Mouse (Mus musculus) limb, embryonic 13.5 days (tissue): ENCODE measurements around the gene Olfr600. TPM values are rescaled to one million over a fixed set of nuclear protein-coding genes. Genes with fewer than 3 reads are reported as not detected.
"Not testable (repeated sequence)": the region's sequence is repeated elsewhere in the genome, so short reads cannot be mapped to it uniquely, and the experiment has no call there.

Experiments used
- ATAC-seq: fragments of 200-750 bp; cut with Nextera tagmentation; 2 replicates; pipeline ENCODE4 v1.8.0; 2017; ENCODE audit warnings: low read depth, moderate number of reproducible peaks, moderate TSS enrichment; ENCODE audit not compliant: low FRiP score
- H3K27ac ChIP-seq: fragments of 300-500 bp; sonication (generic); 2 replicates; pipeline ENCODE4 v1.5.1; 2015; ENCODE audit warnings: inconsistent platforms, mild to moderate bottlenecking, moderate library complexity
- H3K27me3 ChIP-seq: fragments of 300-500 bp; sonication (generic); 2 replicates; pipeline ENCODE4 v1.6.1; 2015; ENCODE audit warnings: mild to moderate bottlenecking, inconsistent platforms
- H3K36me3 ChIP-seq: fragments of 300-500 bp; sonication (generic); 2 replicates; pipeline ENCODE4 v1.6.1; 2015; ENCODE audit warnings: inconsistent platforms, mild to moderate bottlenecking, moderate library complexity
- H3K4me1 ChIP-seq: fragments of 300-500 bp; sonication (generic); 2 replicates; pipeline ENCODE4 v1.6.1; 2015; ENCODE audit warnings: inconsistent platforms
- H3K4me2 ChIP-seq: fragments of 300-500 bp; sonication (generic); replicated peaks from 2 replicates; pipeline ENCODE4 v1.6.1; 2015; ENCODE audit warnings: inconsistent platforms, mild to moderate bottlenecking, moderate library complexity
- H3K4me3 ChIP-seq: fragments of 300-500 bp; sonication (generic); 2 replicates; pipeline ENCODE4 v1.5.1; 2015; ENCODE audit warnings: moderate library complexity, mild to moderate bottlenecking, inconsistent platforms
- H3K9ac ChIP-seq: fragments of 300-500 bp; sonication (generic); 2 replicates; pipeline ENCODE4 v1.6.1; 2015; ENCODE audit warnings: mild to moderate bottlenecking, inconsistent platforms
- H3K9me3 ChIP-seq: fragments of 300-500 bp; sonication (generic); 2 replicates; pipeline ENCODE4 v1.6.1; 2016; ENCODE audit warnings: inconsistent platforms
- WGBS: fragments of 180-500 bp; shearing (Covaris S2); methylation state at CpG from one replicate; pipeline ENCODE4 v1.1.7; 2015; 5-methylcytosine and 5-hydroxymethylcytosine counted together
- polyA plus RNA-seq: library from polyadenylated mRNA; unstranded; fragments of >200 nt; fragmentation: Nextera tagmentation; extraction: Ambion mirVana; gene quantifications from 2 replicates; pipeline ENCODE4 v1.2.1, GENCODE M21; 2015

The Olfr600 gene
- polyA plus RNA-seq: not detected in 2 replicates

- no peak within 1 kb of the TSS for H3K4me3 ChIP-seq
- H3K9ac ChIP-seq: no peak within 1 kb of the TSS
Observed at GRCm38 (mm10) chr7:103349569-103349968, at the start of gene Olfr600. Gene Olfr600, minus strand, starts transcription at chr7:103349669.

GRCm38 (mm10) chr7:103398981-103399380 is 49.5 kb upstream of the Olfr600 start:
- 21% methylated on average over 1 of the region's 1 CpGs for WGBS

More at GRCm38 (mm10) chr7:103349569-103349968, at the start of gene Olfr600:
- H3K36me3 ChIP-seq: no peaks in the 10 kb centered on the region
- no peaks in the 10 kb centered on the region for H3K4me1 ChIP-seq
- H3K4me2 ChIP-seq: no peak within 1 kb of the TSS
- no peak for ATAC-seq
- H3K9me3 ChIP-seq: no peaks in the 10 kb centered on the region
- no peak within 1 kb of the TSS for H3K27ac ChIP-seq
- no peaks in the 10 kb centered on the region for H3K27me3 ChIP-seq

GRCm38 (mm10) chr7:103397758-103398157 is 48.3 kb upstream of the Olfr600 start:
- no peak overlapping the region for H3K4me3 ChIP-seq
- no peaks in the 10 kb centered on the region for H3K27me3 ChIP-seq
- no peak overlapping the region for H3K4me2 ChIP-seq
- no peaks in the 10 kb centered on the region for H3K36me3 ChIP-seq
- no peak for ATAC-seq
- no peaks in the 10 kb centered on the region for H3K4me1 ChIP-seq
- no peak overlapping the region for H3K27ac ChIP-seq
- H3K9me3 ChIP-seq: no peaks in the 10 kb centered on the region
- no peak overlapping the region for H3K9ac ChIP-seq

More at GRCm38 (mm10) chr7:103398981-103399380, 49.5 kb upstream of the Olfr600 start:
- no peak overlapping the region for H3K9ac ChIP-seq
- no peak overlapping the region for H3K27ac ChIP-seq
- H3K36me3 ChIP-seq: no peaks in the 10 kb centered on the region
- no peak for ATAC-seq
- no peaks in the 10 kb centered on the region for H3K27me3 ChIP-seq
- H3K4me1 ChIP-seq: no peaks in the 10 kb centered on the region
- no peak overlapping the region for H3K4me3 ChIP-seq
- no peak overlapping the region for H3K4me2 ChIP-seq
- H3K9me3 ChIP-seq: no peaks in the 10 kb centered on the region

GRCm38 (mm10) chr7:103386077-103386476 is 36.6 kb upstream of the Olfr600 start, which contains the start of gene Olfr603:
Gene Olfr603, minus strand, starts transcription at chr7:103386177.
- no peaks in the 10 kb centered on the region for H3K4me1 ChIP-seq
- no peak within 1 kb of the TSS for H3K9ac ChIP-seq
- no peaks in the 10 kb centered on the region for H3K27me3 ChIP-seq
- H3K4me2 ChIP-seq: no peak within 1 kb of the TSS
- ATAC-seq: no peak
- H3K4me3 ChIP-seq: no peak within 1 kb of the TSS
- no peaks in the 10 kb centered on the region for H3K9me3 ChIP-seq
- no peaks in the 10 kb centered on the region for H3K36me3 ChIP-seq
- no peak within 1 kb of the TSS for H3K27ac ChIP-seq

- ATAC-seq: no peak
Observed at GRCm38 (mm10) chr7:103362555-103362954, 13.1 kb upstream of the Olfr600 start, which contains the start of gene Olfr601. Gene Olfr601, minus strand, starts transcription at chr7:103362655.

GRCm38 (mm10) chr7:103335617-103336016 is 13.9 kb downstream of the Olfr600 start, which contains the start of gene Olfr599:
Gene Olfr599, plus strand, starts transcription at chr7:103335917.
- Histone ChIP-seq H3K9me3 (no peaks in the 10 kb centered on the region), H3K27ac (no peak within 1 kb of the TSS), H3K36me3 (no peaks in the 10 kb centered on the region), H3K9ac (no peak within 1 kb of the TSS), H3K4me1 (no peaks in the 10 kb centered on the region), H3K4me2 (no peak within 1 kb of the TSS), H3K4me3 (no peak within 1 kb of the TSS), H3K27me3 (no peaks in the 10 kb centered on the region)
- ATAC-seq: no peak
- WGBS: 94% methylated on average over 1 of the region's 1 CpGs

More at GRCm38 (mm10) chr7:103362555-103362954, 13.1 kb upstream of the Olfr600 start, which contains the start of gene Olfr601:
- Histone ChIP-seq H3K4me3 (no peak within 1 kb of the TSS), H3K36me3 (no peaks in the 10 kb centered on the region), H3K4me1 (no peaks in the 10 kb centered on the region), H3K4me2 (no peak within 1 kb of the TSS), H3K9me3 (no peaks in the 10 kb centered on the region), H3K9ac (no peak within 1 kb of the TSS), H3K27me3 (no peaks in the 10 kb centered on the region), H3K27ac (no peak within 1 kb of the TSS)
- 79% methylated on average over 1 of the region's 1 CpGs for WGBS

GRCm38 (mm10) chr7:103323268-103323667 is 26.2 kb downstream of the Olfr600 start, which contains the start of gene Olfr598:
Gene Olfr598, plus strand, starts transcription at chr7:103323568.
- Histone ChIP-seq H3K27ac (no peak within 1 kb of the TSS), H3K4me1 (no peaks in the 10 kb centered on the region), H3K4me2 (no peak within 1 kb of the TSS), H3K4me3 (no peak within 1 kb of the TSS), H3K27me3 (no peaks in the 10 kb centered on the region), H3K9me3 (no peaks in the 10 kb centered on the region), H3K9ac (no peak within 1 kb of the TSS), H3K36me3 (no peaks in the 10 kb centered on the region)
- ATAC-seq: no peak

GRCm38 (mm10) chr7:103316015-103316414 is 33.5 kb downstream of the Olfr600 start, which contains the start of gene Olfr597:
Gene Olfr597, plus strand, starts transcription at chr7:103316315.
- H3K4me3 ChIP-seq, ATAC-seq, H3K4me1 ChIP-seq, H3K4me2 ChIP-seq, H3K9me3 ChIP-seq, H3K27ac ChIP-seq, H3K27me3 ChIP-seq, H3K9ac ChIP-seq, H3K36me3 ChIP-seq: not testable (repeated sequence)
- 91% methylated on average over 2 of the region's 2 CpGs for WGBS

GRCm38 (mm10) chr7:103305348-103305747 is 44.1 kb downstream of the Olfr600 start, which contains the start of gene Olfr596:
Gene Olfr596, plus strand, starts transcription at chr7:103305648.
- 87% methylated on average over 2 of the region's 2 CpGs for WGBS
- not testable (repeated sequence) for H3K36me3 ChIP-seq, ATAC-seq

More at GRCm38 (mm10) chr7:103305348-103305747, 44.1 kb downstream of the Olfr600 start, which contains the start of gene Olfr596:
- not testable (repeated sequence) for H3K4me3 ChIP-seq, H3K27ac ChIP-seq, H3K27me3 ChIP-seq, H3K4me2 ChIP-seq, H3K4me1 ChIP-seq, H3K9me3 ChIP-seq, H3K9ac ChIP-seq

Other genes with a start within 250 kb of the Olfr600 start
- not detected in 2 replicates for gene Olfr586, start 224.0 kb downstream of the Olfr600 start, polyA plus RNA-seq
- gene Olfr588-ps1, start 208.8 kb downstream of the Olfr600 start, polyA plus RNA-seq: not detected in 2 replicates
- gene Olfr589, start 193.3 kb downstream of the Olfr600 start, polyA plus RNA-seq: not detected in 2 replicates
- not detected in 2 replicates for gene Olfr591, start 171.3 kb downstream of the Olfr600 start, polyA plus RNA-seq
- not detected in 2 replicates for gene Olfr592, start 164.9 kb downstream of the Olfr600 start, polyA plus RNA-seq
- not detected in 2 replicates for gene Olfr593, start 137.8 kb downstream of the Olfr600 start, polyA plus RNA-seq
- not detected in 2 replicates for gene Olfr594, start 132.7 kb downstream of the Olfr600 start, polyA plus RNA-seq
- gene Usp17ld, start 97.2 kb downstream of the Olfr600 start, polyA plus RNA-seq: not detected in 2 replicates
- gene Olfr596, start 44.0 kb downstream of the Olfr600 start, polyA plus RNA-seq: not detected in 2 replicates
- not detected in 2 replicates for gene Olfr597, start 33.4 kb downstream of the Olfr600 start, polyA plus RNA-seq
- not detected in 2 replicates for gene Olfr598, start 26.1 kb downstream of the Olfr600 start, polyA plus RNA-seq
- not detected in 2 replicates for gene Olfr599, start 13.8 kb downstream of the Olfr600 start, polyA plus RNA-seq
- not detected in 2 replicates for gene Olfr601, start 13.0 kb upstream of the Olfr600 start, polyA plus RNA-seq
- not detected in 2 replicates for gene Olfr603, start 36.5 kb upstream of the Olfr600 start, polyA plus RNA-seq
- gene Usp17lc, start 65.4 kb upstream of the Olfr600 start, polyA plus RNA-seq: not detected in 2 replicates
- gene Olfr605, start 95.8 kb upstream of the Olfr600 start, polyA plus RNA-seq: not detected in 2 replicates
- not detected in 2 replicates for gene Olfr606, start 99.4 kb upstream of the Olfr600 start, polyA plus RNA-seq
- not detected in 2 replicates for gene Olfr607, start 114.5 kb upstream of the Olfr600 start, polyA plus RNA-seq
- gene Olfr608, start 120.2 kb upstream of the Olfr600 start, polyA plus RNA-seq: not detected in 2 replicates
- not detected in 2 replicates for gene Olfr609, start 148.4 kb upstream of the Olfr600 start, polyA plus RNA-seq
- gene Olfr610, start 162.5 kb upstream of the Olfr600 start, polyA plus RNA-seq: not detected in 2 replicates
- gene Olfr611, start 171.2 kb upstream of the Olfr600 start, polyA plus RNA-seq: not detected in 2 replicates
- gene Olfr612, start 193.0 kb upstream of the Olfr600 start, polyA plus RNA-seq: not detected in 2 replicates
- gene Olfr613, start 198.4 kb upstream of the Olfr600 start, polyA plus RNA-seq: not detected in 2 replicates
- gene Olfr615, start 206.4 kb upstream of the Olfr600 start, polyA plus RNA-seq: not detected in 2 replicates
- not detected in 2 replicates for gene Olfr616, start 219.5 kb upstream of the Olfr600 start, polyA plus RNA-seq
- not detected in 2 replicates for gene Olfr617, start 223.4 kb upstream of the Olfr600 start, polyA plus RNA-seq
- not detected in 2 replicates for gene Olfr618, start 240.4 kb upstream of the Olfr600 start, polyA plus RNA-seq